Mouse (Mus musculus) liver, embryonic 15.5 days (tissue): ENCODE measurements around the gene Nyap1. TPM values are rescaled to one million over a fixed set of nuclear protein-coding genes. Genes with fewer than 3 reads are reported as not detected.
"Not testable (repeated sequence)": the region's sequence is repeated elsewhere in the genome, so short reads cannot be mapped to it uniquely, and the experiment has no call there.

ENCODE experiments used
- ATAC-seq: fragments of 200-750 bp; cut with Nextera tagmentation; 2 replicates; pipeline ENCODE4 v1.8.0; 2017; ENCODE audit warnings: moderate number of reproducible peaks, mild to moderate bottlenecking, moderate library complexity; ENCODE audit not compliant: insufficient read depth
- H3K27ac ChIP-seq: fragments of 300-500 bp; sonication (generic); replicated peaks from 2 replicates; pipeline ENCODE4 v1.5.1; 2015; ENCODE audit warnings: mild to moderate bottlenecking, inconsistent platforms
- H3K27me3 ChIP-seq: fragments of 300-500 bp; sonication (generic); 2 replicates; pipeline ENCODE4 v1.6.1; 2015; ENCODE audit warnings: mild to moderate bottlenecking, inconsistent platforms
- H3K36me3 ChIP-seq: fragments of 300-500 bp; sonication (generic); replicated peaks from 2 replicates; pipeline ENCODE4 v1.6.1; 2015; ENCODE audit warnings: moderate library complexity, mild to moderate bottlenecking, inconsistent platforms
- H3K4me1 ChIP-seq: fragments of 300-500 bp; sonication (generic); replicated peaks from 2 replicates; pipeline ENCODE4 v1.6.1; 2015; ENCODE audit warnings: inconsistent platforms
- H3K4me2 ChIP-seq: fragments of 300-500 bp; sonication (generic); 2 replicates; pipeline ENCODE4 v1.6.1; 2015; ENCODE audit warnings: moderate library complexity, mild to moderate bottlenecking, inconsistent platforms
- H3K4me3 ChIP-seq: fragments of 300-500 bp; sonication (generic); replicated peaks from 2 replicates; pipeline ENCODE4 v1.5.1; 2015; ENCODE audit warnings: mild to moderate bottlenecking, inconsistent platforms
- H3K9ac ChIP-seq: fragments of 300-500 bp; sonication (generic); 2 replicates; pipeline ENCODE4 v1.6.1; 2015; ENCODE audit warnings: moderate library complexity, mild to moderate bottlenecking, inconsistent platforms
- H3K9me3 ChIP-seq: fragments of 300-500 bp; sonication (generic); replicated peaks from 2 replicates; pipeline ENCODE4 v1.6.1; 2016; ENCODE audit warnings: inconsistent platforms
- WGBS: fragments of 180-500 bp; shearing (Covaris S2); methylation state at CpG from one replicate; pipeline ENCODE4 v1.1.7; 2015; ENCODE audit warnings: mixed read lengths; ENCODE audit not compliant: insufficient replicate concordance; 5-methylcytosine and 5-hydroxymethylcytosine counted together
- polyA plus RNA-seq: library from polyadenylated mRNA; unstranded; fragments of >200 nt; fragmentation: Nextera tagmentation; extraction: Ambion mirVana; gene quantifications from 2 replicates; pipeline ENCODE4 v1.2.1, GENCODE M21; 2015

Nyap1 gene
- polyA plus RNA-seq, 1 experiment from 2014 or later = 0.39 TPM

DNA sequence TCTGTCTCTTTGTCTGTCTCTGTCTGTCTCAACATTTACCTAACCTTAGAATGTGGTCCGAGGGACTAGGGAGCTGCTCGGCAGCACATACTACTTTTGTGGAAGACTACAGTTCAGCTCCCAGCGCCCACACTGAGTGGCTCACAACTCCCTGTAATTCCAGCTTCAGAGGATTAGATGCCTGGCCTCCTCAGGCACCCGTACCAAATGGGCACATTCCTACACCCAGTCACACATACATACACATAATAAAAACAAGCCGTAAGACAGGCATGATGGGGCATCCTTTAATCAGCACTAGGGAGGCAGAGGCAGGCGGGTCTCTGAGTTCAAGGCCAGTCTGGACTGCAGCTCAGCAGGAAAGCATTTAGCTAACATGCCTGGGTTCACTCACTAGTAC is 1.4 kb upstream of the Nyap1 start:
- Histone ChIP-seq H3K4me3 (no peak overlapping the region), H3K4me2 (no peak overlapping the region), H3K4me1 (peaks cover 75% of the 10 kb centered on the region), H3K27me3 (0 out of 2 replicates have a peak, but pooled peaks cover 10% of the 10 kb centered on the region), H3K27ac (no peak overlapping the region), H3K9ac (no peak overlapping the region), H3K36me3 (no peaks in the 10 kb centered on the region), H3K9me3 (no peaks in the 10 kb centered on the region)
- WGBS = 84% methylated on average over 6 of the region's 6 CpGs
- no peak for ATAC-seq

DNA sequence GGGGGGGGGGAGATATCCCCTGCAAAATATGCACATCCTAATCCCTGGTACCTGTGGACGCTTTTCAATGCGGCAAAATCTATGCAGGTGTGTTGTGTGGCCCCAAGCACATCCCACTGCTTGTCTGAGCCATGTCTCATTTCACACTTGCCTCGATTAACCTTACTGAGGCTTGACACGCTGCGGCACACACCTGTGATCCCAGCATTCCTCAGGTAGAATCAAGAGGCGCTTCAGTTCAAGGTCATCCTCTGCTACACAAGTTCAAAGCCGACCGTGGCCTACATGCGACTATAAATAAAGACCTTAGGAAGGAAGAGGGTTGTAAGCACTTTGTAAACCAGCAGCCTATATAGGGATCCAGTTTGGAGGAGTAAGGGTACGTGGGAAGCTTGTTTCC is 641 bp upstream of the Nyap1 start:
- Histone ChIP-seq H3K4me2 (peak overlapping the region; percentile 99), H3K9ac (peak overlapping the region; percentile 72; the same call in 1 of the 2 replicates), H3K36me3 (no peaks in the 10 kb centered on the region), H3K27me3 (0 out of 2 replicates have a peak, but pooled peaks cover 10% of the 10 kb centered on the region), H3K27ac (no peak overlapping the region), H3K4me1 (peaks cover 69% of the 10 kb centered on the region), H3K4me3 (peak overlapping the region; percentile 68), H3K9me3 (no peaks in the 10 kb centered on the region)
- WGBS = 68% methylated on average over 10 of the region's 10 CpGs
- ATAC-seq = no peak

DNA sequence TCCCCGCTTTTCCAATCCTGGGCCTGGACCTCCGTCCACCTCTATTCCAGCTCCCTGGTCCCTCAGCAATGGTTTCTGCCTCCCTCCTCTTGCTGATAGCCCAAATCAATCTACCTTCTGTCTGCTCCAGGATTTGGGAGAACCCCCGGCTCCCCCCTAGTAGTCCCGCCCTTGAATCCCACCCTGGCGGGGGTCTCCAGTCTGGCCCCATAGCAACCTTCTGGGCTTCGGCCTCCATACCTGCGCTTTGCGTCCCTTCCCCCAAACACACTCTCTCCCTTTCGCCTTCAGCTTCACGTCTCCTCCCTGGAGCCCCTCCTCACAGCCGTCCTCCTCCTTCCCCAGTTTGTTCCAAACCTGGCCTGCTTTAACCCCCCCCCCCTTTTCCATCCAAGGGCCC is 901 bp downstream of the Nyap1 start:
- Histone ChIP-seq H3K27ac (0 out of 2 replicates have a peak overlapping the region, but pooled peaks have one; percentile 80), H3K9me3 (no peaks in the 10 kb centered on the region), H3K9ac (peak overlapping the region; percentile 72), H3K4me3 (peak overlapping the region; percentile 68), H3K27me3 (0 out of 2 replicates have a peak, but pooled peaks cover 10% of the 10 kb centered on the region), H3K36me3 (no peaks in the 10 kb centered on the region), H3K4me2 (peak overlapping the region; percentile 99), H3K4me1 (peaks cover 67% of the 10 kb centered on the region)
- 49% methylated on average over 11 of the region's 11 CpGs for WGBS
- no peak for ATAC-seq

GRCm38 (mm10) chr5:137739471-137739870 is 1.9 kb downstream of the Nyap1 start:
- H3K27me3 ChIP-seq = 0 out of 2 replicates have a peak, but pooled peaks cover 10% of the 10 kb centered on the region
- ATAC-seq = no peak
- H3K9ac ChIP-seq = no peak overlapping the region
- H3K4me3 ChIP-seq = no peak overlapping the region
- H3K4me2 ChIP-seq = no peak overlapping the region
- no peaks in the 10 kb centered on the region for H3K36me3 ChIP-seq
- no peak overlapping the region; the same call in 1 of the 2 replicates for H3K27ac ChIP-seq
- peaks cover 60% of the 10 kb centered on the region for H3K4me1 ChIP-seq
- WGBS = 46% methylated on average over 9 of the region's 9 CpGs
- H3K9me3 ChIP-seq = no peaks in the 10 kb centered on the region

- H3K36me3 ChIP-seq = no peaks in the 10 kb centered on the region
- H3K4me1 ChIP-seq = peaks cover 61% of the 10 kb centered on the region
- H3K9ac ChIP-seq = no peak overlapping the region
- 0 out of 2 replicates have a peak, but pooled peaks cover 10% of the 10 kb centered on the region for H3K27me3 ChIP-seq
- WGBS = 49% methylated on average over 5 of the region's 5 CpGs
- no peak overlapping the region for H3K4me3 ChIP-seq
- H3K9me3 ChIP-seq = no peaks in the 10 kb centered on the region
- no peak overlapping the region for H3K4me2 ChIP-seq
- ATAC-seq = no peak
- peak overlapping the region; percentile 24; the same call in 1 of the 2 replicates for H3K27ac ChIP-seq
These were observed 2.9 kb downstream of the Nyap1 start for GRCm38 (mm10) chr5:137738516-137738915.

GRCm38 (mm10) chr5:137737400-137737940 is 3.9 kb downstream of the Nyap1 start:
- Histone ChIP-seq H3K9ac (no peak overlapping the region), H3K27me3 (0 out of 2 replicates have a peak, but pooled peaks cover 10% of the 10 kb centered on the region), H3K4me3 (no peak overlapping the region), H3K9me3 (no peaks in the 10 kb centered on the region), H3K4me1 (peaks cover 54% of the 10 kb centered on the region), H3K36me3 (no peaks in the 10 kb centered on the region), H3K27ac (no peak overlapping the region), H3K4me2 (no peak overlapping the region)
- ATAC-seq = no peak
- WGBS = 54% methylated on average over 6 of the region's 6 CpGs

DNA sequence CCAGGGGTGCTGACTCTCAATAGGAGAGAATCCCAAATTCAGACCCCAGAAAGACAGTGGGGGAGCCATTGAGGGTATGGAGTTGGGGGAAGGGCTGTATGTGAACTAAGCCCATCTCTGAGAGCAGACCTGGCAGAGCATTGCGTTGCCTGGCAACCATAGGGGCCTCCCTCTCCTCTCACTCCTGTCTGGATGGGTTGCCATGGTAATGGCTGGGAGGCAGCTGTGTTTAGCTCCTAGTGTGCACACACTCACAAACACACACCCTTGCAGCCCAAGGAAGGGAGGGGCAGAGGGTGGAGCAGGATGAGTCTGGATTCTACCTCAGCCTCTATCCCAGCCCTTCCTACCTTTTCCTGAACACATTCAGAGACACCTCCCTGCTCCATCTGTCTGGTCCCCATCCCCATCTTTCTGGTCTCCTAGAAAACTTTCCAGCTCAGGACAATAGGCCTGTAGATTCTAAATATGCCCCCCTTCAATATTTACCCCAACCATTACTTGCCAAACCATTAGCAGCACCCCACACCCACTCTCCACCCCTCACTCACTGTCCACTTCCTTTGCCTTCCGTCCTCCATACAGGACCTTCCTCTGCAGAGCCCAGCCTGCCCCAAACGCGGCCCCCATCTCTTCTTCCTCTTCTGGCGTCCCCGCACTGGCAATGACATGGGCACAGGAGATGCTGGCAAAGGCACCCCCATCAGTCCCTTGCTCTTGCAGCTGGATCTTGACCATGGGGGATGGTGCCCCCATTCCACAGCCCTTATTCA is 6.9 kb downstream of the Nyap1 start:
- Histone ChIP-seq H3K27me3 (peaks cover 22% of the 10 kb centered on the region), H3K9ac (no peak overlapping the region), H3K4me1 (peaks cover 24% of the 10 kb centered on the region), H3K36me3 (no peaks in the 10 kb centered on the region), H3K4me2 (no peak overlapping the region), H3K27ac (no peak overlapping the region), H3K4me3 (no peak overlapping the region), H3K9me3 (no peaks in the 10 kb centered on the region)
- 46% methylated on average over 6 of the region's 6 CpGs for WGBS
- ATAC-seq = no peak

GRCm38 (mm10) chr5:137733638-137734288 is 7.6 kb downstream of the Nyap1 start:
- Histone ChIP-seq H3K9me3 (no peaks in the 10 kb centered on the region), H3K9ac (no peak overlapping the region), H3K27ac (no peak overlapping the region), H3K4me1 (peaks cover 17% of the 10 kb centered on the region), H3K4me2 (no peak overlapping the region), H3K36me3 (no peaks in the 10 kb centered on the region), H3K27me3 (peaks cover 20% of the 10 kb centered on the region), H3K4me3 (no peak overlapping the region)
- 91% methylated on average over 12 of the region's 12 CpGs for WGBS
- no peak for ATAC-seq

DNA sequence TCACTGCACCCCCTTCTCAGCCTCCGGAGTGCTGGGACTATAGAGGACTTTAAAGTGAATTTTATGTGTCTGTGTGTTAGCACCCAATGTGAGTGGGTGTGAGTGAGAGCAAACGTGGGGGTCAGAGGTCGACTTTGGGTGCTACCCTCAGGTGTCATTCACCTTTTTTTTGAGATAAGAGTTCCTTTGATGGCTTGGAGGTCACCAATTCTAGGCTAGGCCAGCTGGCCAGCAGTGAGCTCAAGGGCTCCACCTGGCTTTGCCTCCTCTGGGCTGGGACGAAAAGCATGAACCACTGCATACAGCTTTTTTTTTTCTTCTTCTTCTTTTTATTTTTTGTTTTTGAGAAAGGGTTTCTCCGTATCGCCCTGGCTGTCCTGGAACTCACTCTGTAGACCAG is 14.6 kb downstream of the Nyap1 start:
- H3K4me2 ChIP-seq = no peak overlapping the region
- no peak overlapping the region for H3K9ac ChIP-seq
- peaks cover 47% of the 10 kb centered on the region for H3K27me3 ChIP-seq
- no peaks in the 10 kb centered on the region for H3K4me1 ChIP-seq
- no peak overlapping the region for H3K27ac ChIP-seq
- WGBS = 49% methylated on average over 6 of the region's 6 CpGs
- H3K36me3 ChIP-seq = no peaks in the 10 kb centered on the region
- no peak for ATAC-seq
- no peak overlapping the region for H3K4me3 ChIP-seq
- H3K9me3 ChIP-seq = no peaks in the 10 kb centered on the region

GRCm38 (mm10) chr5:137723840-137724239 is 17.6 kb downstream of the Nyap1 start:
- WGBS = 48% methylated on average over 5 of the region's 5 CpGs
- Histone ChIP-seq H3K4me1 (peaks cover 20% of the 10 kb centered on the region), H3K9me3 (no peaks in the 10 kb centered on the region), H3K9ac (no peak overlapping the region), H3K27me3 (peaks cover 34% of the 10 kb centered on the region), H3K36me3 (no peaks in the 10 kb centered on the region), H3K4me3 (no peak overlapping the region), H3K27ac (no peak overlapping the region), H3K4me2 (no peak overlapping the region)
- no peak for ATAC-seq

DNA sequence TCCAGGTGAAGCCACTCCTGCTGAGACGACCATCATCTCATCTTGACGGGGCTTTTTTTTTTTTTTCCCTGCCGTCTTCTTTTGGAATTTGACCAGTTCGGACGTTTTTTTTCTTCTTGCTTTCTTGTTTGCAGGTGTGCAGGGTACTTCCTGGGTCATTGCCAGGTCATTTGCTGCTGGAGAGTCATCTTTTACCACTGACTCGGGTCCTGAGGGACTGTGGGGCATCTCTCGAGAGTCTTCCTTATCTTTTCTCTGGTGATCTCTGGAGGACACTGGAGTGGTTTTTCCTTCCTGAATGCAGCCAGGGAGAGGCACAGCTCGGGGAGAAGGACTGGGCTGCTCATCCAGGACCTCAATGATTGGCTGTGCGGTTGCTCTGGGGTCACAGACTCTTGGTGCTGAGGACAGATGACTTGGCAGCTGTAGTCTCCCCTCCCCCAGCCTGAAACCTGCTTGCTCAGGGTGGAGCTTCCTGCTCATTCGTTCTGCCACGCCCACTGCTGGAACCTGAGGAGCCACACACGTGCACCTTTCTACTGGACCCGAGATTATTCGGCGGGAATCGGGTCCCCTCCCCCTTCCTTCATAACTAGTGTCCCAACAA is 20.7 kb downstream of the Nyap1 start:
- Histone ChIP-seq H3K4me2 (peak overlapping the region; percentile 66), H3K27me3 (peaks cover 30% of the 10 kb centered on the region), H3K9ac (peak overlapping the region; percentile 27; the same call in 1 of the 2 replicates), H3K4me3 (peak overlapping the region; percentile 35), H3K4me1 (peaks cover 31% of the 10 kb centered on the region)
- not testable (repeated sequence) for H3K36me3 ChIP-seq, H3K9me3 ChIP-seq, H3K27ac ChIP-seq
- peak; percentile 73 for ATAC-seq
- WGBS = 9% methylated on average over 10 of the region's 16 CpGs
